Mouse (Mus musculus): Measurements from ENCODE around the gene Majin.

DNA sequence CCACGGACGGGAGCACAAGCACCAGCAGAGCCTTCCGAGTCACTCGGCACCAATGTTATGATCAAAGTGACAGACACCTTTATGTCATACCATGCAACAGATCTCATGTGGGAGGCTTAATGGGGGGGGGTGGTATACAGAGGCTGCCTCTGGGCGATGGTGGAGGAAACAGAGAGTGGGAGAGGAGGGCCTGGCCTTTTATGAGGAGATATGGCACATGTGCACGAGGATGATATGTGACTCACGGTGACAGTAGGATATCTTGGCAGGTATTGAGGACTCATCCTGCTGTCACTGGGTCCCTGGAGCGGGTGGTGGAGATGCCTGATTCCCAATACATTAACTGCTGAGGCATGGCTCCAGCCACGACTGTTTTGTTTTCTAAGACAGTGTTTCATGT lies 29.0 kb upstream of the Majin start:
- TF ChIP-seq POLR2A (IDR thresholded peaks at IDR 0.05; ENCODE audit: low read depth, low read length): no peak
- no peak for TF ChIP-seq NRF1 (IDR thresholded peaks at IDR 0.05; ENCODE audit: low read depth, low read length)
- no peak for TF ChIP-seq USF2 (conservative IDR thresholded peaks at IDR 0.05; ENCODE audit: low read depth, low read length)
- TF ChIP-seq CTCF (conservative IDR thresholded peaks at IDR 0.05 in 1 of 2, IDR thresholded peaks at IDR 0.05 in 1 of 2; ENCODE audit: low read depth in 2 of 2, low read length in 2 of 2): no peak
- TF ChIP-seq ETS1 (conservative IDR thresholded peaks at IDR 0.05; ENCODE audit: low read depth, low read length): no peak
- no peak for TF ChIP-seq ZC3H11A (IDR thresholded peaks at IDR 0.05; ENCODE audit: low read depth, low read length)
- TF ChIP-seq SMC3 (IDR thresholded peaks at IDR 0.05; ENCODE audit: low read depth, low read length): no peak
- TF ChIP-seq SIN3A (IDR thresholded peaks at IDR 0.05; ENCODE audit: low read length): no peak
- no peak for TF ChIP-seq EP300 (IDR thresholded peaks at IDR 0.05; ENCODE audit: low read length)
- no peak for TF ChIP-seq RCOR1 (conservative IDR thresholded peaks at IDR 0.05; ENCODE audit: low read depth, low read length)
- no peak for TF ChIP-seq PAX5 (IDR thresholded peaks at IDR 0.05; ENCODE audit: low read length)
- TF ChIP-seq E2F4 (IDR thresholded peaks at IDR 0.05; ENCODE audit: insufficient replicate concordance, low read depth, low read length): no peak

All from CH12.LX (cell line).